Mouse (Mus musculus) CH12.LX (cell line): ENCODE measurements around the gene Cux1. TPM values are rescaled to one million over a fixed set of nuclear protein-coding genes. Genes with fewer than 3 reads are reported as not detected.

Experiments
- DNase-seq: peaks from one replicate; pipeline ENCODE4 v3.0.0-alpha.2; 2013; ENCODE audit errors: extremely low read depth
- H3K27ac ChIP-seq: 2 replicates; pipeline ENCODE4 v1.5.1; 2012; ENCODE audit warnings: low read depth, mild to moderate bottlenecking, control low read depth, moderate library complexity; ENCODE audit not compliant: insufficient read depth
- H3K27me3 ChIP-seq: replicated peaks from 2 replicates; pipeline ENCODE3; 2012; ENCODE audit warnings: inconsistent platforms
- H3K36me3 ChIP-seq, 2 experiments: replicated peaks in 1 of 2; 2 replicates each; pipeline versions ENCODE3 to v1.6.1; 2012; ENCODE audit warnings: inconsistent platforms in 1 of 2, low read length in 1 of 2, mild to moderate bottlenecking in 1 of 2, mixed read lengths in 1 of 2, moderate library complexity in 1 of 2; ENCODE audit not compliant: control insufficient read depth in 1 of 2, insufficient read depth in 1 of 2
- H3K4me1 ChIP-seq, 2 experiments: 2 replicates each; pipeline ENCODE4 v1.6.1; 2012; ENCODE audit warnings: inconsistent platforms in 1 of 2, moderate library complexity in 1 of 2; ENCODE audit not compliant: insufficient read depth in 2 of 2, control insufficient read depth in 1 of 2
- H3K4me2 ChIP-seq: 2 replicates; pipeline ENCODE4 v1.6.1; 2012; ENCODE audit warnings: low read depth, mild to moderate bottlenecking, control low read depth; ENCODE audit not compliant: poor library complexity, insufficient read depth, severe bottlenecking
- H3K4me3 ChIP-seq, 3 experiments: fragments of 150-350 bp in 1 of 3; sonication (generic) in 1 of 3; replicated peaks in 1 of 3; 2 replicates each; pipeline versions ENCODE3 to v1.5.1; 2011 to 2012; ENCODE audit warnings: low read depth in 2 of 3, low read length in 2 of 3, mild to moderate bottlenecking in 2 of 3, moderate library complexity in 2 of 3, control low read depth in 1 of 3, improper control_type of control experiment in 1 of 3, inconsistent platforms in 1 of 3, mixed read lengths in 1 of 3; ENCODE audit not compliant: poor library complexity in 1 of 3
- H3K79me2 ChIP-seq: replicated peaks from 2 replicates; pipeline ENCODE4 v1.6.1; 2012; ENCODE audit warnings: mild to moderate bottlenecking, moderate library complexity; ENCODE audit not compliant: control insufficient read depth, poor library complexity, insufficient read depth, severe bottlenecking; ENCODE audit errors: extremely low read depth
- H3K9ac ChIP-seq: 2 replicates; pipeline ENCODE4 v1.6.1; 2012; ENCODE audit warnings: low read depth, mild to moderate bottlenecking, control low read depth, moderate library complexity; ENCODE audit not compliant: insufficient read depth
- H3K9me3 ChIP-seq: replicated peaks from 2 replicates; pipeline ENCODE3; 2012; ENCODE audit warnings: low read length, inconsistent platforms, mixed read lengths
- EP300 ChIP-seq: IDR thresholded peaks from 2 replicates; pipeline ENCODE4 v1.6.1; 2011; ENCODE audit warnings: low read length, improper control_type of control experiment
- ETS1 ChIP-seq: conservative IDR thresholded peaks from 2 replicates; pipeline ENCODE4 v1.6.1; 2012; ENCODE audit warnings: low read depth, mild to moderate bottlenecking, inconsistent platforms, low read length, improper control_type of control experiment, moderate library complexity
- GABPA ChIP-seq: IDR thresholded peaks from 2 replicates; pipeline ENCODE4 v1.6.1; 2012; ENCODE audit warnings: low read depth, low read length, improper control_type of control experiment, inconsistent platforms; ENCODE audit not compliant: insufficient replicate concordance
- HCFC1 ChIP-seq: IDR thresholded peaks from 2 replicates; pipeline ENCODE4 v1.6.1; 2012; ENCODE audit warnings: low read depth, mild to moderate bottlenecking, inconsistent platforms, low read length, improper control_type of control experiment
- IRF4 ChIP-seq: IDR thresholded peaks from 2 replicates; pipeline ENCODE4 v1.6.1; 2014; ENCODE audit warnings: low read depth, mild to moderate bottlenecking, inconsistent platforms, low read length, improper control_type of control experiment
- JUN ChIP-seq: IDR thresholded peaks from 2 replicates; pipeline ENCODE4 v1.6.1; 2011; ENCODE audit warnings: low read depth, mild to moderate bottlenecking, low read length, improper control_type of control experiment, moderate library complexity; ENCODE audit not compliant: insufficient read depth
- JUND ChIP-seq: conservative IDR thresholded peaks from 2 replicates; pipeline ENCODE4 v1.6.1; 2011; ENCODE audit warnings: low read depth, low read length, improper control_type of control experiment
- MAFK ChIP-seq: IDR thresholded peaks from 2 replicates; pipeline ENCODE4 v1.6.1; 2011; ENCODE audit warnings: low read length, improper control_type of control experiment; ENCODE audit not compliant: insufficient replicate concordance
- MAZ ChIP-seq: IDR thresholded peaks from 2 replicates; pipeline ENCODE4 v1.6.1; 2012; ENCODE audit warnings: low read depth, mild to moderate bottlenecking, inconsistent platforms, low read length, improper control_type of control experiment, moderate library complexity
- MXI1 ChIP-seq: IDR thresholded peaks from 2 replicates; pipeline ENCODE4 v1.6.1; 2011; ENCODE audit warnings: mild to moderate bottlenecking, low read depth, low read length, improper control_type of control experiment
- NRF1 ChIP-seq: IDR thresholded peaks from 2 replicates; pipeline ENCODE4 v1.6.1; 2014; ENCODE audit warnings: low read depth, mild to moderate bottlenecking, inconsistent platforms, low read length, improper control_type of control experiment, moderate library complexity
- PAX5 ChIP-seq: IDR thresholded peaks from 2 replicates; pipeline ENCODE4 v1.6.1; 2012; ENCODE audit warnings: low read length, inconsistent platforms, mixed read lengths
- POLR2A ChIP-seq: IDR thresholded peaks from 2 replicates; pipeline ENCODE4 v1.6.1; 2011; ENCODE audit warnings: low read depth, mild to moderate bottlenecking, improper control_type of control experiment, low read length
- RAD21 ChIP-seq: IDR thresholded peaks from 2 replicates; pipeline ENCODE4 v1.6.1; 2011; ENCODE audit warnings: low read depth, mild to moderate bottlenecking, low read length, improper control_type of control experiment, moderate library complexity
- SIN3A ChIP-seq: IDR thresholded peaks from 2 replicates; pipeline ENCODE4 v1.6.1; 2012; ENCODE audit warnings: low read length, improper control_type of control experiment, inconsistent platforms
- TBP ChIP-seq: conservative IDR thresholded peaks from 2 replicates; pipeline ENCODE4 v1.6.1; 2011; ENCODE audit warnings: low read depth, low read length, improper control_type of control experiment
- UBTF ChIP-seq: IDR thresholded peaks from 2 replicates; pipeline ENCODE4 v1.6.1; 2012; ENCODE audit warnings: low read depth, mild to moderate bottlenecking, inconsistent platforms, low read length, improper control_type of control experiment, moderate library complexity
- USF1 ChIP-seq: IDR thresholded peaks from 2 replicates; pipeline ENCODE4 v1.6.1; 2014; ENCODE audit warnings: low read depth, mild to moderate bottlenecking, inconsistent platforms, low read length, improper control_type of control experiment
- USF2 ChIP-seq: conservative IDR thresholded peaks from 2 replicates; pipeline ENCODE4 v1.6.1; 2011; ENCODE audit warnings: low read depth, low read length, improper control_type of control experiment
- ZC3H11A ChIP-seq: IDR thresholded peaks from 2 replicates; pipeline ENCODE4 v1.6.1; 2012; ENCODE audit warnings: low read depth, mild to moderate bottlenecking, inconsistent platforms, low read length, improper control_type of control experiment
- ZKSCAN1 ChIP-seq: IDR thresholded peaks from 2 replicates; pipeline ENCODE4 v1.6.1; 2012; ENCODE audit warnings: low read depth, inconsistent platforms, low read length, improper control_type of control experiment, borderline replicate concordance
- ZNF384 ChIP-seq: IDR thresholded peaks from 2 replicates; pipeline ENCODE4 v1.6.1; 2012; ENCODE audit warnings: low read depth, low read length, improper control_type of control experiment, inconsistent platforms
- dilution Hi-C: fragments of 300-500 bp; cut with MboI; formaldehyde crosslinking; loops from 2 replicates; pipeline ENCODE4 v1.14.3; 2020; ENCODE audit warnings: low sequenced_read_pairs; ENCODE audit not compliant: extremely low pct_unique_long_range_greater_than_20kb, extremely low pct_ligation_motif_present
- in situ Hi-C: fragments of 300-500 bp; cut with MboI; formaldehyde crosslinking; loops from 3 replicates; pipeline ENCODE4 v1.14.3; 2019; ENCODE audit warnings: low sequenced_read_pairs, low pct_ligation_motif_present, low pct_unique_long_range_greater_than_20kb, mixed read lengths
- polyA plus RNA-seq: library from polyadenylated mRNA; unstranded; fragments of >175 nt; gene quantifications from 2 replicates; pipeline ENCODE4 v1.2.1, GENCODE M21; 2012; ENCODE audit warnings: low read depth; ENCODE audit not compliant: insufficient read length
- total RNA-seq, 2 experiments: library from RNA; depleted of rRNA; stranded (reverse); fragments of 300-350 nt in 1 of 2; fragments of >200 nt in 1 of 2; gene quantifications; 2 replicates each; pipeline ENCODE4 v1.2.3; 2012 to 2014

The Cux1 gene
- total and polyA plus RNA-seq, 3 experiments = 12.4 to 21.9 (median 19.6) TPM

DNA sequence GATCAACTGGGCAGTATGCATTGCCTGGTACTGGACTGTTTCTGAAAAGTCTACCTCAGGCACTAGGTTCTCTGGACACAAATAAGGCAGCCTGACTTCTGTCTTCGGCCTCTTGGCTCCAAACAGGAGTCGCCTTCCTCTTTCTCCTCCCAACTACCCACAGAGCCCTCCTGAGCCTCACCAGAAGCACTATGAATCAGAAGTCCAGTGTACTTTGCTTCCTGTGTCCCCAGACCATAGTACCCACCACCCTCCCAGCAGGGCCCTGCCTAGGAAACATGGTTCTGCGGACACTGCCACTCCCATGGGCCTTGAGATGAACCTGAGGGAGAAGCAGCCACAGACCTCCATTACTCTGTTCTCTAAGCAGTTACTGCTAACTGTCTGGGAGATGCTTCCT lies 71.7 kb downstream of the Cux1 start:
- TF ChIP-seq USF1 (no peak), RAD21 (no peak), ETS1 (no peak), JUN (no peak), GABPA (no peak), ZKSCAN1 (no peak), EP300 (no peak), MAZ (no peak), USF2 (no peak), JUND (no peak)
- Histone ChIP-seq H3K27me3 (no peaks in the 10 kb centered on the region), H3K4me3 (no peak overlapping the region), H3K9ac (no peak overlapping the region), H3K36me3 (no peaks in the 10 kb centered on the region), H3K4me2 (no peak overlapping the region), H3K4me1 (peaks cover under 1 to 18% of the 10 kb centered on the region in 2 experiments; a peak in 2 of 4 replicates), H3K79me2 (no peaks in the 10 kb centered on the region), H3K9me3 (no peaks in the 10 kb centered on the region), H3K27ac (no peak overlapping the region)
- in situ Hi-C loops = no loop called here
- dilution Hi-C loops = no loop called here
- no peak for DNase-seq

DNA sequence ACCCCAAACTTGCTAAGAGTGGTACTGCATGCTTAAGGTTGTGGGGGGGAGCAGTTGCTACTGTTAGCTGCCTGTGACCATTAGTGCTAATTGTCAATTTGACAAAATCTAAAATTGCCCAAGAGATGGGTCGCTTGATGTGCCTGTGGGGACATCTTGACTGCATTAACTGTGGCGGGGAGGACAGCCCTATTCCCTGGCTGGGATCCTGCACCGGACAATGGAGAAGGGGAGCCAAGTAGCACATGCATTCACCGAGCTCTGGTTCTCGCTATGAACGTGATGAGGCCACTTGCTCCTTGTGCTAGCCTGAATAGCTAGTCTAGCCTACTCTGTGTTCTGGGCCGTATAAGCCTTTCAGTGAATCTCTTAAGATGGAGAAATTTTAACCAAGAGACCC lies 72.4 kb downstream of the Cux1 start:
- no peak overlapping the region for H3K4me3 ChIP-seq
- no peak overlapping the region for H3K4me2 ChIP-seq
- no peak overlapping the region for H3K9ac ChIP-seq
- no peaks in the 10 kb centered on the region for H3K79me2 ChIP-seq
- in situ Hi-C loops = no loop called here
- no peaks in the 10 kb centered on the region for H3K27me3 ChIP-seq
- dilution Hi-C loops = no loop called here
- no peaks in the 10 kb centered on the region for H3K36me3 ChIP-seq
- DNase-seq = no peak
- H3K4me1 ChIP-seq = peaks cover 0 to 14% of the 10 kb centered on the region in 2 experiments; a peak in 2 of 4 replicates
- no peaks in the 10 kb centered on the region for H3K9me3 ChIP-seq
- no peak for TF ChIP-seq UBTF
- TF ChIP-seq MAZ = no peak
- TF ChIP-seq EP300 = no peak
- TF ChIP-seq NRF1 = no peak
- TF ChIP-seq USF1 = no peak
- TF ChIP-seq IRF4 = no peak
- no peak for TF ChIP-seq SIN3A
- no peak for TF ChIP-seq TBP
- TF ChIP-seq POLR2A = no peak
- no peak for TF ChIP-seq GABPA
- TF ChIP-seq ZC3H11A = no peak
- no peak for TF ChIP-seq MAFK
- TF ChIP-seq MXI1 = no peak
- no peak for TF ChIP-seq ETS1
- no peak for TF ChIP-seq USF2
- no peak for TF ChIP-seq HCFC1
- no peak for TF ChIP-seq ZKSCAN1
- TF ChIP-seq ZNF384 = no peak
- no peak for TF ChIP-seq PAX5
- no peak overlapping the region for H3K27ac ChIP-seq
